Mouse (Mus musculus) heart, embryonic 10.5 days (tissue): ENCODE measurements around the gene Mecom. TPM values are rescaled to one million over a fixed set of nuclear protein-coding genes. Genes with fewer than 3 reads are reported as not detected.

ENCODE experiments used
- DNase-seq: peaks from one replicate; pipeline ENCODE4 v3.0.0-alpha.2; 2017; ENCODE audit warnings: low spot score
- H3K27ac ChIP-seq: fragments of 300-500 bp; sonication (generic); 2 replicates; pipeline ENCODE4 v1.5.1; 2016; ENCODE audit warnings: mild to moderate bottlenecking
- H3K27me3 ChIP-seq: fragments of 300-500 bp; sonication (generic); 2 replicates; pipeline ENCODE4 v1.6.1; 2016; ENCODE audit warnings: mild to moderate bottlenecking; ENCODE audit not compliant: poor library complexity, insufficient read depth, severe bottlenecking
- H3K36me3 ChIP-seq: fragments of 300-500 bp; sonication (generic); 2 replicates; pipeline ENCODE4 v1.6.1; 2016; ENCODE audit warnings: mild to moderate bottlenecking, moderate library complexity
- H3K4me1 ChIP-seq: fragments of 300-500 bp; sonication (generic); 2 replicates; pipeline ENCODE4 v1.6.1; 2016; ENCODE audit warnings: mild to moderate bottlenecking
- H3K4me3 ChIP-seq: fragments of 300-500 bp; sonication (generic); 2 replicates; pipeline ENCODE4 v1.5.1; 2016; ENCODE audit warnings: mild to moderate bottlenecking, moderate library complexity
- H3K9me3 ChIP-seq: fragments of 300-500 bp; sonication (generic); 2 replicates; pipeline ENCODE4 v1.6.1; 2016; ENCODE audit warnings: mild to moderate bottlenecking, moderate library complexity
- WGBS: fragments of 180-500 bp; shearing (Covaris S2); methylation state at CpG from one replicate; pipeline ENCODE4 v1.1.7; 2016; 5-methylcytosine and 5-hydroxymethylcytosine counted together
- polyA plus RNA-seq: library from polyadenylated mRNA; unstranded; fragments of >200 nt; fragmentation: Nextera tagmentation; extraction: Ambion mirVana; gene quantifications from 2 replicates; pipeline ENCODE4 v1.2.1, GENCODE M21; 2016

Mecom gene
- polyA plus RNA-seq, 1 experiment from 2014 or later: 40.3 TPM

GRCm38 (mm10) chr3:30148378-30149079 is 399.3 kb downstream of the Mecom start:
- Histone ChIP-seq H3K27ac (no peak overlapping the region; the same call in 1 of the 2 replicates), H3K9me3 (no peaks in the 10 kb centered on the region), H3K36me3 (no peaks in the 10 kb centered on the region), H3K27me3 (no peaks in the 10 kb centered on the region), H3K4me1 (peaks cover 31% of the 10 kb centered on the region), H3K4me3 (no peak overlapping the region)
- DNase-seq: no peak
- 81% methylated on average over 8 of the region's 8 CpGs for WGBS

DNA sequence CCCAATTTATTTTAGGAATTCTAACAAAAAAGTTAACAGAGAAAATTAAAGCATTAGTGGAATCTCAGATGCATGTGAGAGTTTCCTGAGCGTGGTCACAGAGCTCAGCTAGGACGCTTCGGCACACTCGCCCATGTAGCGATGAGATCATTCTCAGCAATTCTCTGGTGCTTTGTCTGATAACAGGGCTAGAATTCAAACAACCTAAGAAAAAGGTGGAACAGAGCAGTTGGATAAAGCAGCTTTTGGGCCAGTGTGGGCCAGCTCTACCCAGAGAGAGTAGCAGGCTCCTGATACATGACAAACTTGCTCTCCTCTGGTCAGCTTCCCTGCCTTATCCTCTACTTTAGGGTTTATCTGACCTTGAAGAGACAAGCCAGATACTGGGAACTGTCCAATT is 402.8 kb downstream of the Mecom start:
- Histone ChIP-seq H3K4me1 (peaks cover 33% of the 10 kb centered on the region), H3K27me3 (no peaks in the 10 kb centered on the region), H3K4me3 (no peak overlapping the region), H3K27ac (no peak overlapping the region), H3K9me3 (no peaks in the 10 kb centered on the region), H3K36me3 (no peaks in the 10 kb centered on the region)
- no peak for DNase-seq
- WGBS: 64% methylated on average over 5 of the region's 5 CpGs

GRCm38 (mm10) chr3:30143961-30144411 is 403.8 kb downstream of the Mecom start:
- H3K36me3 ChIP-seq: no peaks in the 10 kb centered on the region
- no peak overlapping the region for H3K4me3 ChIP-seq
- peaks cover 23% of the 10 kb centered on the region for H3K4me1 ChIP-seq
- H3K27me3 ChIP-seq: no peaks in the 10 kb centered on the region
- H3K9me3 ChIP-seq: no peaks in the 10 kb centered on the region
- peak overlapping the region; percentile 22; the same call in 1 of the 2 replicates for H3K27ac ChIP-seq
- no peak for DNase-seq
- WGBS: 50% methylated on average over 11 of the region's 11 CpGs

GRCm38 (mm10) chr3:30143440-30143839 is 404.4 kb downstream of the Mecom start:
- peaks cover 19% of the 10 kb centered on the region; the same call in 1 of the 2 replicates for H3K4me1 ChIP-seq
- H3K4me3 ChIP-seq: no peak overlapping the region
- H3K36me3 ChIP-seq: no peaks in the 10 kb centered on the region
- H3K27me3 ChIP-seq: no peaks in the 10 kb centered on the region
- WGBS: 82% methylated on average over 2 of the region's 2 CpGs
- DNase-seq: no peak
- no peak overlapping the region for H3K27ac ChIP-seq
- no peaks in the 10 kb centered on the region for H3K9me3 ChIP-seq

GRCm38 (mm10) chr3:30140349-30140748 is 407.5 kb downstream of the Mecom start:
- H3K27me3 ChIP-seq: no peaks in the 10 kb centered on the region
- H3K9me3 ChIP-seq: no peaks in the 10 kb centered on the region
- 0 out of 2 replicates have a peak overlapping the region, but pooled peaks have one; percentile 29 for H3K27ac ChIP-seq
- WGBS: 61% methylated on average over 5 of the region's 5 CpGs
- DNase-seq: no peak
- no peak overlapping the region for H3K4me3 ChIP-seq
- H3K4me1 ChIP-seq: peaks cover 19% of the 10 kb centered on the region; the same call in 1 of the 2 replicates
- no peaks in the 10 kb centered on the region for H3K36me3 ChIP-seq

GRCm38 (mm10) chr3:30139678-30140077 is 408.1 kb downstream of the Mecom start:
- no peaks in the 10 kb centered on the region for H3K36me3 ChIP-seq
- no peak overlapping the region for H3K4me3 ChIP-seq
- peaks cover 13% of the 10 kb centered on the region; the same call in 1 of the 2 replicates for H3K4me1 ChIP-seq
- H3K9me3 ChIP-seq: no peaks in the 10 kb centered on the region
- DNase-seq: no peak
- no peak overlapping the region for H3K27ac ChIP-seq
- no peaks in the 10 kb centered on the region for H3K27me3 ChIP-seq
- WGBS: 60% methylated on average over 4 of the region's 4 CpGs

- Histone ChIP-seq H3K4me1 (0 out of 2 replicates have a peak, but pooled peaks cover 4% of the 10 kb centered on the region), H3K36me3 (no peaks in the 10 kb centered on the region), H3K27me3 (no peaks in the 10 kb centered on the region), H3K9me3 (no peaks in the 10 kb centered on the region), H3K4me3 (no peak overlapping the region), H3K27ac (no peak overlapping the region)
- no peak for DNase-seq
- 91% methylated on average over 6 of the region's 6 CpGs for WGBS
Observed at GRCm38 (mm10) chr3:30138588-30138987, 409.2 kb downstream of the Mecom start.

GRCm38 (mm10) chr3:30135857-30136256 is 412.0 kb downstream of the Mecom start:
- H3K27ac ChIP-seq: no peak overlapping the region
- DNase-seq: no peak
- H3K4me3 ChIP-seq: no peak overlapping the region
- WGBS: 85% methylated on average over 6 of the region's 6 CpGs
- H3K4me1 ChIP-seq: 0 out of 2 replicates have a peak, but pooled peaks cover 4% of the 10 kb centered on the region
- no peaks in the 10 kb centered on the region for H3K36me3 ChIP-seq
- no peaks in the 10 kb centered on the region for H3K9me3 ChIP-seq
- no peaks in the 10 kb centered on the region for H3K27me3 ChIP-seq

GRCm38 (mm10) chr3:30135119-30135518 is 412.7 kb downstream of the Mecom start:
- WGBS: 57% methylated on average over 1 of the region's 1 CpGs
- Histone ChIP-seq H3K27ac (no peak overlapping the region), H3K9me3 (no peaks in the 10 kb centered on the region), H3K4me3 (no peak overlapping the region), H3K36me3 (no peaks in the 10 kb centered on the region), H3K27me3 (no peaks in the 10 kb centered on the region), H3K4me1 (no peaks in the 10 kb centered on the region)
- no peak for DNase-seq

DNA sequence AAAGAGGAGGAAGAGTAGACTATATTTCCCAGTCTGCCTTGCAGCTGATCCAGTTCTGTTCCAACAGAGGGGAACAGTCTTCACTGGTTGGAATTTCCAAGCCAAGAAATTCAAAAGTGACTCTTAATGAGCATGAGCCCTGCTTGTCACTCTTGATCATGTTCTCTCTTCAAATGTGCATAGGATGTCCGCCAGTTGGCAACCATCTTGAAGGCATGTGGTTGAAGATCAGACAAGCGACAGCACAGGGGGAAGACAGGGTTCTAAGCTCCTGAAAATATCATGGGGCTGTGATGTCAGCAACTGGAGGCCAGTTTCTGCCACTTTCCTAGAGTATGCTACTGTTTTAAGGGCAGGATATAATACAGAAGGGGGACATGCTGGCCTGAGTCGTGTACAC is 414.8 kb downstream of the Mecom start:
- Histone ChIP-seq H3K4me3 (no peak overlapping the region), H3K27me3 (no peaks in the 10 kb centered on the region), H3K36me3 (no peaks in the 10 kb centered on the region), H3K9me3 (no peaks in the 10 kb centered on the region), H3K4me1 (no peaks in the 10 kb centered on the region), H3K27ac (no peak overlapping the region)
- WGBS: 83% methylated on average over 3 of the region's 3 CpGs
- DNase-seq: no peak

DNA sequence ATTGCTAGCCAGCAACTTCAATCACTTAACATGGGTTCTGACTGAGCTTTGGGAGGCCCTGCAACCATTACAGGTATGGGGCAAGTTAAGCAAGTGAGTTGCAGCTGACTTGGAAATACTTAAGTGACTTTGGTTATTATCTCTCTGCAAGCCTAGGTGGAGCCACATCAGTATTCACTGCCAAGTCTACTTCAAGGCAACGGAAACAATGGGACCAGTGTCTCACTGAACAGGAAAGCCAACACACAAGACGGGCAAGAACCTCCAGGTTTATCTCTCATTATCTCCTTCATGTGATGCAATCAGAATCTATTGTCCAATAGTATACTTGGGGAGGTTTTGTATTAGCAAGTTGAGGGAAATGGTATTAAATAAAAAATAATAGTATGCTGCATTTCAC is 415.4 kb downstream of the Mecom start:
- Histone ChIP-seq H3K27ac (no peak overlapping the region), H3K36me3 (no peaks in the 10 kb centered on the region), H3K9me3 (no peaks in the 10 kb centered on the region), H3K4me1 (no peaks in the 10 kb centered on the region), H3K27me3 (no peaks in the 10 kb centered on the region), H3K4me3 (no peak overlapping the region)
- 58% methylated on average over 2 of the region's 2 CpGs for WGBS
- no peak for DNase-seq

GRCm38 (mm10) chr3:30130495-30130894 is 417.3 kb downstream of the Mecom start:
- DNase-seq: no peak
- no peaks in the 10 kb centered on the region for H3K9me3 ChIP-seq
- no peak overlapping the region for H3K27ac ChIP-seq
- no peaks in the 10 kb centered on the region for H3K27me3 ChIP-seq
- 58% methylated on average over 4 of the region's 4 CpGs for WGBS
- H3K36me3 ChIP-seq: no peaks in the 10 kb centered on the region
- H3K4me1 ChIP-seq: no peaks in the 10 kb centered on the region
- H3K4me3 ChIP-seq: no peak overlapping the region

DNA sequence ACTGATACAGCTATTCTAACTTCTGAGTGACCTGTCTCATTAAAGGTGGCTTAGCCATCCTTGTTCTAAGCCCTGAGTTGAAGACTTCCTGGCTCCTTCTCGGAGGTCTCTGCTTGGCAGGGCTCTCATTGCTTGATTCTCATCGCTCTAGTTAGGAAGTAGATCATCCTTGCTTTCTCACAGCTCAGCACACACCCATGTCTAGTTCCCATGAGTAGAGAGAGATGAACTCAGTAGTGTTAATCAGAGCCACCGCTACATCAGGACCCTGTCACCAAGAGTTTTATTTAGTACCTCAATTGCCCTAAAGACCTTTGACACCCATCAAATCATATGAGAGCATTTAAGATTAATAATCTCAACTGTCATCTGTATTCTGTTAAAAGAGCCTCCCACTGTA is 425.2 kb downstream of the Mecom start:
- Histone ChIP-seq H3K36me3 (no peaks in the 10 kb centered on the region), H3K4me3 (no peak overlapping the region), H3K27ac (no peak overlapping the region), H3K9me3 (no peaks in the 10 kb centered on the region), H3K4me1 (no peaks in the 10 kb centered on the region), H3K27me3 (no peaks in the 10 kb centered on the region)
- 74% methylated on average over 3 of the region's 3 CpGs for WGBS
- DNase-seq: no peak
